Mouse (Mus musculus) effector memory CD4-positive, alpha-beta T cell, adult 7 months (primary cell): Measurements from ENCODE around the gene Galnt17. TPM values are rescaled to one million over a fixed set of nuclear protein-coding genes. Genes with fewer than 3 reads are reported as not detected.

ENCODE experiments used
- polyA plus RNA-seq: library from polyadenylated mRNA; unstranded; fragments of 100-300 nt; shearing (Covaris generic); gene quantifications from one replicate; pipeline ENCODE4 v1.2.1, GENCODE M21; 2017

Galnt17 gene
- polyA plus RNA-seq, result not detected

DNA sequence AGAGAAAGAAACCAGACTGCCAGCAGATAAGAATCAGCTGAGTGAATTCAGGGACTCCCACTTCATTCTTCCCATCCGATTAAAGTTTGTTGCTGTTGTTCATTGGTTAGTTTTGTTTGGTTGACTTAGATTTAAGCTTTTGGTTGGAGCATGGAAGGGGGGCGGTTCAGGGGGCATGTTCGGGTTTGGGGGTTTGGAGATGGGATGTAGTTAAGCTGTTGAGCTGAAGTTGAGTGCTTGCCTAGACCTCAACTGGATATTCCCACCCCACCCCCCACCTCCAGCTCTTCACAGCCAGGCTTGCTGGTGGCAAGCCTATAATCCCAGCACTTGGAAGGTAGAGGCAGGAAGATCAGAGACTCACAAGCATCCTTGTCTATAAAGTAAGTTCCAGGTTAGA is at the start of gene Galnt17:
Gene Galnt17 (minus strand): TSS at position 101 of the 400 bp plus-strand sequence.

